Mouse (Mus musculus): ENCODE measurements at regions not wholly inside any gene's neighbourhood (a gene's known extent, or its start where the extent isn't known, plus 50 kb on each side); places are given as distances from the start of the nearest gene placed in this dataset.

DNA sequence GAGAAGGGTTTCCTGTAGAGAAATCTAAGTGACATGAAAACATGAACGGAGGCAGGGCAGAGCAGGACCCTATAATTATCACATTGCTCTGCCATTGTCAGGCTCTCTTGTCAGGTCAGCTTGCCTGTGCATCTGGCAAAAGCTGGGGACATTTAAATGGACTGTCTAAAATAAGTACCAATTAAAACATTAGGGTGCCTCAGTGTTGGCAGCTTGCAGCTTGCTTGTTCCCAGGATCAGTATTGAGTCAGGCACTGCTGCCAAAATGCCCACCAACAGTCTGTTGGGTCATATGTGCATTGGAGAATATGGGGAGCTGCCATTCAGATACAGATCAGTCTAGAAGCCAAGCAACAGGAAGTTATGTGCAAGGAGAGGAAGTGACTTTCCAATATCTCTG, 349.5 kb upstream of the B3gat1 start:
- WGBS: 76% methylated on average over 1 of the region's 1 CpGs
- H3K27ac ChIP-seq: no peak overlapping the region
- no peak overlapping the region for H3K9ac ChIP-seq
- H3K9me3 ChIP-seq: no peaks in the 10 kb centered on the region
- no peaks in the 10 kb centered on the region for H3K4me1 ChIP-seq
- no peak for ATAC-seq (ENCODE audit: insufficient number of reproducible peaks, low FRiP score, low TSS enrichment, low read depth)
- no peaks in the 10 kb centered on the region for H3K36me3 ChIP-seq
- H3K4me3 ChIP-seq: no peak overlapping the region
- H3K4me2 ChIP-seq: no peak overlapping the region
- no peaks in the 10 kb centered on the region for H3K27me3 ChIP-seq

DNA sequence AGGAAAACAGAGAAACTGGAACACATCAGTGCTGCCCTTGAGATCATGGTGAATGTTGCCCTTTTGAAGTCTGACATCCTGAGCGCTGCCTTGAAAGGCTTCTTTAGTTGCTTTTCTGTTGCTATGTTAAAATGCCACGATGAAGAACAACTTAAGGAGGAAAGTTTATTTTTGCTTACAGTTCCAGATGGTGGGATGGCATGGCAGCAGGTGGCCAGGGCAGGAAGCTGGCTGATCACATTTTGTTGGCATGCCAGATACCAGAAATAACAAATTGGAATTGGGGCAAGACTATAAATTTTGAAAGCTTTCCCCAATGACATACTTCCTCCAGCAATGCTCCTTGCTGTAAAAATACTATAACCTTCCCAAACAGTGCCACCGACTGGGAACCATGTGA, 334.9 kb upstream of the B3gat1 start:
- Histone ChIP-seq H3K27ac (no peak overlapping the region), H3K9me3 (no peaks in the 10 kb centered on the region; the same call in 1 of the 2 replicates), H3K4me3 (no peak overlapping the region), H3K4me2 (no peak overlapping the region), H3K9ac (no peak overlapping the region), H3K27me3 (no peaks in the 10 kb centered on the region), H3K4me1 (no peaks in the 10 kb centered on the region), H3K36me3 (no peaks in the 10 kb centered on the region)
- no peak for ATAC-seq (ENCODE audit: insufficient number of reproducible peaks, low FRiP score, low TSS enrichment, low read depth)
- WGBS: 72% methylated on average over 3 of the region's 3 CpGs

DNA sequence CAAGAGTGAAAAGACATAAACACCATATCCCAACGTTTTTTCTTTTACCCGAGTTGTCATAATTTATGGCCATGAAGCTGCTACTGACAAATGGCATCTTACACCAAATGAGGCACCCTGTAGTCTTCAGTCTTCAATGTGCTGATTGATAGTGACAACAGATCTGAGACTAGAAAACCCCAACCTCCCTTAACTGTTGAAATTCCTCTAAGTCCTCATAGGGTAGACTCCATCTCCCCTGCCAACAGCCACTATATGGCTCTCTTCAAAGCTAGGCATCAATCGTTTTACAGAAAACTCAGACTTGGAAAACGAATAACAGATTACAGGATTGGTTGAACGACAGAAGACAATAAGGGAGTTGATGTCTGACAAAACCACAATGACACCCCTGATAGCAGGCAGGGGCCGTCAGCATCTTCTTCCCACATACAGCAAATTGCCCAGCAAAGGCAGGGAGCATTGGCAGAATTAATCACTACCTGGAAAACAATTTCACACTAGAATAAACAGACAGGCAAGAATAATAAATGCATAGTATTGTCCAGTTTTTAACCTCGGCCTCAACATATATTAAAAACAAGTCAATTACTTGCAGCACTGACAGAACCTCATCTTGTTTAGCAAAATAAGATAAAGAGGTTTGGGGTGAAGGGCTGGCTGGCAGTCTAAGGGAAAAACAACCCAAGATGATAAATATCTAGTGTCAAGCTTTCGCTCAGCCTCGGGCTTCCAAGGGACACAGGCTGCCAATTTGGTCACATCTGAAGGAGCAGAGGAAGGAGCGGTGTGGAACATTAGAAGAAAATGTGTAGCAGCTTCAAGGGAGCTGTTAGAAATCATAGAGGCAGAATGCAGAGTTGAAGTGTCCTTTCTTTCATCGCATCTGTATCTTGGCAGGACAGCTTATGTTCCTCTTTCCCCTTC, 310.4 kb upstream of the B3gat1 start:
- H3K4me1 ChIP-seq: no peaks in the 10 kb centered on the region
- no peaks in the 10 kb centered on the region for H3K36me3 ChIP-seq
- 47% methylated on average over 11 of the region's 11 CpGs for WGBS
- H3K9ac ChIP-seq: no peak overlapping the region
- no peak overlapping the region for H3K27ac ChIP-seq
- no peaks in the 10 kb centered on the region for H3K9me3 ChIP-seq
- H3K4me2 ChIP-seq: no peak overlapping the region
- H3K27me3 ChIP-seq: no peaks in the 10 kb centered on the region
- ATAC-seq (ENCODE audit: insufficient number of reproducible peaks, low FRiP score, low TSS enrichment, low read depth): no peak
- H3K4me3 ChIP-seq: no peak overlapping the region

DNA sequence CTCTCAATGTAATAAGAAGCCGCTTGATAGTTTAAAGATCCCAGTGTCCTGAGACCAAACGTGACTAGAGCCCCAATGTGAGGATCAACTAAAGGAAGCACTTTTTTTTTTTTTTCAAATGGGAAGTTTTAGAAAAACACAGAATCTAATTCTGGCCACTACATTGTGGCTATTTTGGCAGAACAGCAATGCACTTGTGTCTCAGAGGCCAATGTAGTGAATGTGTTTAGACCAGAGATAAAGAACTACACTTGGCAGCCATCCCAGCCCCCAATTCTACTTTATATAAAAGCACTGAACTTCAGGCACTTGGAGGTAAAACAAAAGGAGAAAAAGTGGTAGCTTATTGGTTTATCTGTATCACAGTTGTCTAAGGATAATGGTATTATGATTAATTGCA, 298.0 kb upstream of the B3gat1 start:
- Histone ChIP-seq H3K27me3 (no peaks in the 10 kb centered on the region), H3K9me3 (no peaks in the 10 kb centered on the region), H3K4me2 (no peak overlapping the region), H3K9ac (no peak overlapping the region), H3K4me1 (no peaks in the 10 kb centered on the region), H3K27ac (no peak overlapping the region), H3K4me3 (no peak overlapping the region), H3K36me3 (no peaks in the 10 kb centered on the region)
- ATAC-seq (ENCODE audit: insufficient number of reproducible peaks, low FRiP score, low TSS enrichment, low read depth): no peak
- WGBS: 82% methylated on average over 2 of the region's 2 CpGs

DNA sequence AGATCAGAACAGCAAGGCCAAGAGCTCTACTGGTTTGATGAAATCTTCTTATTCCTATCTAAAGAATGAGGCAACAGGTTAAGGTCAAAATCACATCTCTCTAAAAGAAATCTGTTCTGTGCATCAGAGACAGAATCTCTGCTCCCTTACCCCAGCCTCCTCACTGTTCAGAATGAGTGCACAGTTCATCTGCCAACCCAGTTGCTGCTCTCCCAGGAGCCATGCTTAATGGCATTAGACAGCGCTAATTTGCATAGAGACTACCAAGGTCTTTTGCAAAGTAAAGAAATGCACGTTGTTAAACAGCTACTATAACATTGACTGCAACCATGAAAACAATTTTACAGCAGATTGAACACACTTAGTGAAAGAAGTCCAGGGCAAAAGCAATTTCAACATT, 296.3 kb upstream of the B3gat1 start:
- H3K9me3 ChIP-seq: no peaks in the 10 kb centered on the region
- 67% methylated on average over 2 of the region's 2 CpGs for WGBS
- no peak overlapping the region for H3K9ac ChIP-seq
- H3K27me3 ChIP-seq: no peaks in the 10 kb centered on the region
- no peak overlapping the region for H3K4me2 ChIP-seq
- ATAC-seq (ENCODE audit: insufficient number of reproducible peaks, low FRiP score, low TSS enrichment, low read depth): no peak
- H3K4me1 ChIP-seq: no peaks in the 10 kb centered on the region
- no peak overlapping the region for H3K4me3 ChIP-seq
- no peaks in the 10 kb centered on the region for H3K36me3 ChIP-seq
- H3K27ac ChIP-seq: no peak overlapping the region

DNA sequence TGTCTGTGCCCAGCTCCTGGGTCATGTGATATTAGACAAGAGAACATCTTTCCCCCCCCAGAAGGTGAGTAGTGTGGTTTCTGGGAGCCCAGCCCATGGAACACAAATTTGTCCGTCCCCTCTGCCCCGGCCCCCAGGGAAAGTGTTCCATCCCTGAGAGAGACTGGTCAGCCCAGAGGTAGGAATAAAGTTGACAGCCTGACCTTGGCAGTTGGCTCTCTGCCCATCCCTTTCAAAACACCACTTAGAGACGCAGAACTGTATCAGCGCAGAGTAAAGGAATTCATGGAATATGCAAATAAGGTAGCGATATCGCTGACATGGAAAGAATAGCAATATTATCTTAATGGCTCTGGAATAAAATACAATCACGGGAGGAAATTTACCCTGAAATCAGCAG, 279.6 kb upstream of the B3gat1 start:
- Histone ChIP-seq H3K27me3 (no peaks in the 10 kb centered on the region), H3K9me3 (no peaks in the 10 kb centered on the region), H3K9ac (no peak overlapping the region), H3K36me3 (no peaks in the 10 kb centered on the region), H3K4me1 (no peaks in the 10 kb centered on the region), H3K27ac (no peak overlapping the region), H3K4me2 (no peak overlapping the region), H3K4me3 (no peak overlapping the region)
- WGBS: 84% methylated on average over 7 of the region's 7 CpGs
- ATAC-seq (ENCODE audit: insufficient number of reproducible peaks, low FRiP score, low TSS enrichment, low read depth): no peak

DNA sequence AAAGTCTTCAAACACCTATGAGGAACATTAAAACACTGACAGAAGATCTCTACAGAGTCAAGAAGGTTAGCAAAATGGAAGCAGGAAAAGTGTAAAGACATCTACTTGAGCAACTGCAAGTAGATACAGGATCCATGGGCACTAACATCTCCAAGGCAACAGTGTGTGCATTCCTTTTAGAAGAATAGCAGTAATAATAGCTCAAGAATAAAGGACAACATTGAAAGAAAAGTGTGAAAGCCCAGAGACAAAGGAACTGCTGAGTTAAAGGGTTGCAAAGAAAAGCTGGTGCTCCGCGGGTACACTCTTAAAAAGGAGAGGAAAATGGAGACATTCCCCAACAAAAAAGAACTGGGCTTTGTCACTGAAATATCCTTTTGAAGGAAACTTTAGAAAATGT, 272.4 kb upstream of the B3gat1 start:
- Histone ChIP-seq H3K36me3 (no peaks in the 10 kb centered on the region), H3K4me1 (no peaks in the 10 kb centered on the region), H3K27me3 (no peaks in the 10 kb centered on the region), H3K4me2 (no peak overlapping the region), H3K9ac (no peak overlapping the region), H3K4me3 (no peak overlapping the region), H3K27ac (no peak overlapping the region), H3K9me3 (no peaks in the 10 kb centered on the region)
- WGBS: 77% methylated on average over 2 of the region's 2 CpGs
- no peak for ATAC-seq (ENCODE audit: insufficient number of reproducible peaks, low FRiP score, low TSS enrichment, low read depth)

DNA sequence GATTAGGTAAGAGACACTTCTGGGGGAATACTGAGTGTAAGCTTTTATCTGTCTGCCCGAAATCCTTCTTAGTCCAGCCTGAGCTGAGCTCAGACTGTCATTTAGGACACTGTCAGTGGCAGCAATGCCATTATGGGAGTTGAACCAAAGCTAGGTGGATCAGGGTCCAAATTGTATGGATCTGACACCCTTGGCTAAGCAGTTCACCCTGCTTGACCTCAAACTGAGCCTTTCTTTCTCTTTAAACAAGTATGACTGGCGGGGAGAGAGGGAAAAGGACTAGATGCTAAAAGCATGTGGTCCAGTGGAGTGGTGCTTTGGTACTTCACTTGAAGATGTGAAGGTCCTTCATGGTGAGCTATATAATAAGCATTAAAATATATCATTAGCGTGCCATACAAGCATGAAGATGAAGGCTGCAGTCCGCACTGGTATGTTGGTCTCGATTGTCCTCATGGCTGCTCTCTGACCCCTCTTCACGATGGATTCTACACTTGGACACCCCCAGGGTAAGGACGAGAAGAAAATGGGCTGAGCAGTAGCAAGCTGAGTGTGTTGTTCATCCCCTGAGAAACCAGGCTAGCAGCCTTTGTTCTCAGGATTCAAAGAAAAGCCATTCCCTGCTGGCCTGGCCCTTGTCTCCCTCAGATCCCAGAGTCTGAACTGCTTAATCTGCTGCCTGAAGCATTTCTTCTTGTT, 262.7 kb upstream of the B3gat1 start:
- Histone ChIP-seq H3K4me1 (no peaks in the 10 kb centered on the region), H3K4me3 (no peak overlapping the region), H3K36me3 (no peaks in the 10 kb centered on the region), H3K4me2 (no peak overlapping the region), H3K27me3 (no peaks in the 10 kb centered on the region), H3K9ac (no peak overlapping the region), H3K27ac (no peak overlapping the region), H3K9me3 (no peaks in the 10 kb centered on the region)
- ATAC-seq (ENCODE audit: insufficient number of reproducible peaks, low FRiP score, low TSS enrichment, low read depth): no peak
- WGBS: 70% methylated on average over 7 of the region's 7 CpGs

DNA sequence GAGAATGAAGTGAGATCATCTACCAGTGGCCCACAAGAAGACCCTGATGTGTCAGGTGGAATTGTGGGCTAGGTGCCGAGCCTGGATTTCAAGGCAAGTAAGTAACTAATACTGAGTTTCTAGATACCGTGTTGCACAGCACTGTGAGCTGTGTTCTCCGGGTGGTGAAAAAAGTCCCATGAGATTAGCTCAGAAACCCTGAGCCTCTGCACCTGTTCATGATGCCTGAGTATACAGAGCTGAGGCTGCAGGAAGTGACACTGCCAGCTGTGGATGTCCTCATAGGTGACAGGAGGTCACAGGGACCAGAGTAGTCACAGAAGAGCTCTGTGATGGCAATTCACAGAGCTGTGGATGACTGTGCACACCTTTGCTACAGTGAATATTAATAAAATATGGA, 257.2 kb upstream of the B3gat1 start:
- no peak overlapping the region for H3K27ac ChIP-seq
- H3K4me3 ChIP-seq: no peak overlapping the region
- H3K36me3 ChIP-seq: no peaks in the 10 kb centered on the region
- 75% methylated on average over 3 of the region's 3 CpGs for WGBS
- no peaks in the 10 kb centered on the region for H3K4me1 ChIP-seq
- ATAC-seq (ENCODE audit: insufficient number of reproducible peaks, low FRiP score, low TSS enrichment, low read depth): no peak
- H3K27me3 ChIP-seq: no peaks in the 10 kb centered on the region
- no peak overlapping the region for H3K9ac ChIP-seq
- no peaks in the 10 kb centered on the region for H3K9me3 ChIP-seq
- no peak overlapping the region for H3K4me2 ChIP-seq

DNA sequence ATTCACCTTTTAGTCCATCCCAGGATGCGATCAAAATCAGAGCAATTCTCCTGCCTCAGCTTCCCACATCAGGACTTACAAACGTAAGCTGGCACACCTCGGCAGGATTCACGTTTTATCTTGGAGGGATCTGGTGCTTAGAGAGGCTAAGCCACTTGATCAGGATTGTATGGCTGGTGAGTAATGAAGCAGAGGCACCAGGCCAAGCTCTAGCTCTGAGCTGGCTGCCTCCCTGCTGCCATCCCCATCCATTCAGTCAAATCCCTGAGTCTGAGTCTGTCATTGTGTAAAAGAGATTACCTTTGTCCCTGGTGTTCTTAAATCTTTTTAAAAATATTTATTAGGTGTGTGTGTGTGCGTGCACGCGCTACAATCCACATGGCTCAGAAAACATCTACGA, 252.6 kb upstream of the B3gat1 start:
- 89% methylated on average over 8 of the region's 8 CpGs for WGBS
- no peak overlapping the region for H3K9ac ChIP-seq
- no peaks in the 10 kb centered on the region for H3K9me3 ChIP-seq
- H3K4me3 ChIP-seq: no peak overlapping the region
- H3K27me3 ChIP-seq: no peaks in the 10 kb centered on the region
- H3K4me2 ChIP-seq: no peak overlapping the region
- no peak for ATAC-seq (ENCODE audit: insufficient number of reproducible peaks, low FRiP score, low TSS enrichment, low read depth)
- H3K36me3 ChIP-seq: no peaks in the 10 kb centered on the region
- H3K27ac ChIP-seq: no peak overlapping the region
- H3K4me1 ChIP-seq: no peaks in the 10 kb centered on the region

DNA sequence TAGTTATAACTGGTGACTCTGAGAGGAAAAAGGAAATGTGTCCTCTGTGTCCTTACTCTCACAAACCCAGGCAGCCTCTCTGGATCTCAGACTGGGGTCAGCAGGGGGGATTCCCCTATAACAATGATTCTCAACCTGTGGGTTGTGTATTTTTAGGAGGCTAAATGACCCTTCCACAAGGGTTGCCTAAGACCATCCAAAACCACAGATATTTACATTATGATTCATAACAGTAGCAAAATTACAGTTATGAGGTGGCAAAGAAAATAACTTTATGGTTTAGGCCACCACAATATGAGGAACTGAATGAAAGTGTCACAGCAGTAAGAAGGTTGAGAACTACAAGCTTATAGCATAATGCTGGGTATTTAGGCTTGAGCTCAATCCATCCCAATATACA, 251.6 kb upstream of the B3gat1 start:
- Histone ChIP-seq H3K4me2 (no peak overlapping the region), H3K27ac (no peak overlapping the region), H3K36me3 (no peaks in the 10 kb centered on the region), H3K4me1 (no peaks in the 10 kb centered on the region), H3K9ac (no peak overlapping the region), H3K9me3 (no peaks in the 10 kb centered on the region), H3K27me3 (no peaks in the 10 kb centered on the region), H3K4me3 (no peak overlapping the region)
- no peak for ATAC-seq (ENCODE audit: insufficient number of reproducible peaks, low FRiP score, low TSS enrichment, low read depth)

DNA sequence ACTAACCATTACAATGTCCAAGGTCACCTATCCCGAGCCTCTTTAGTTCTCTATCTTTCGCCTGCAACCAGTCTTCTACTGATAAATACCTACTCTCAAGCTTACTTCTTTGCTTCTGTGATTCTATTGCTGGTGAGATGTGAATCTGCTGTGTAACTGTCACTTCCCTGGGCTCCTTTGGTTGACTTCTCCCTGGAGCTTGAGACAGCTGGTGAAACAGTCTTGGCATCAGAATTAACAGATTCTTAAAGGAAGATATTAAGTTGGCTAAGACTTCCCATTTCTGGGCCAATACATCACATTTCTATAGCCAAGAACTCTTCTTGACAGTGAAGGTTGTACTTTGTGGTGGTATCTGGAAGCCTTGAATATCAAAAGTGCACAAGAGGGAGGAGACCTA, 239.8 kb upstream of the B3gat1 start:
- Histone ChIP-seq H3K9me3 (no peaks in the 10 kb centered on the region), H3K36me3 (no peaks in the 10 kb centered on the region), H3K27me3 (no peaks in the 10 kb centered on the region), H3K4me3 (no peak overlapping the region), H3K9ac (no peak overlapping the region), H3K4me1 (no peaks in the 10 kb centered on the region), H3K27ac (no peak overlapping the region), H3K4me2 (no peak overlapping the region)
- 94% methylated on average over 2 of the region's 2 CpGs for WGBS
- no peak for ATAC-seq (ENCODE audit: insufficient number of reproducible peaks, low FRiP score, low TSS enrichment, low read depth)
